Mouse (Mus musculus): Measurements from ENCODE around the gene Thap3.

Gene Thap3

GRCm38 (mm10) chr4:151985886-151986285, 2.9 kb downstream of the Thap3 start:
- ATAC-seq (ENCODE audit: low TSS enrichment): 0 out of 2 replicates have a peak, but pooled peaks have one; percentile 13

- ATAC-seq (ENCODE audit: low TSS enrichment): no peak
These were observed 5.2 kb downstream of the Thap3 start for GRCm38 (mm10) chr4:151983560-151983959.

GRCm38 (mm10) chr4:151983043-151983442, 5.8 kb downstream of the Thap3 start:
- no peak for ATAC-seq (ENCODE audit: low TSS enrichment)

GRCm38 (mm10) chr4:151981363-151981762, 7.4 kb downstream of the Thap3 start:
- ATAC-seq (ENCODE audit: low TSS enrichment): peak; percentile 69

GRCm38 (mm10) chr4:151980699-151981098, 8.1 kb downstream of the Thap3 start:
- ATAC-seq (ENCODE audit: low TSS enrichment): no peak

GRCm38 (mm10) chr4:151977748-151978147, 11.0 kb downstream of the Thap3 start:
- peak; percentile 47; the same call in 1 of the 2 replicates for ATAC-seq (ENCODE audit: low TSS enrichment)

- no peak for ATAC-seq (ENCODE audit: low TSS enrichment)
These were observed 13.4 kb downstream of the Thap3 start for GRCm38 (mm10) chr4:151975441-151975840.

- 0 out of 2 replicates have a peak, but pooled peaks have one; percentile 32 for ATAC-seq (ENCODE audit: low TSS enrichment)
These were observed 16.4 kb downstream of the Thap3 start for GRCm38 (mm10) chr4:151972221-151972967.

GRCm38 (mm10) chr4:151968204-151968921, 20.4 kb downstream of the Thap3 start:
- ATAC-seq (ENCODE audit: low TSS enrichment): no peak

GRCm38 (mm10) chr4:151962817-151963216, 26.0 kb downstream of the Thap3 start:
- no peak for ATAC-seq (ENCODE audit: low TSS enrichment)

GRCm38 (mm10) chr4:151960513-151960854, 28.3 kb downstream of the Thap3 start:
- ATAC-seq (ENCODE audit: low TSS enrichment): no peak

GRCm38 (mm10) chr4:151959849-151960512, 28.8 kb downstream of the Thap3 start:
- no peak for ATAC-seq (ENCODE audit: low TSS enrichment)

- ATAC-seq (ENCODE audit: low TSS enrichment): no peak
These were observed 31.0 kb downstream of the Thap3 start for GRCm38 (mm10) chr4:151957584-151958315.

GRCm38 (mm10) chr4:151955791-151956190, 33.0 kb downstream of the Thap3 start:
- ATAC-seq (ENCODE audit: low TSS enrichment): no peak

GRCm38 (mm10) chr4:151953209-151953608, 35.6 kb downstream of the Thap3 start:
- no peak for ATAC-seq (ENCODE audit: low TSS enrichment)

- no peak for ATAC-seq (ENCODE audit: low TSS enrichment)
These were observed 40.0 kb downstream of the Thap3 start for GRCm38 (mm10) chr4:151948497-151949471.

- no peak for ATAC-seq (ENCODE audit: low TSS enrichment)
These were observed 42.6 kb downstream of the Thap3 start for GRCm38 (mm10) chr4:151946211-151946610.

GRCm38 (mm10) chr4:151938089-151938488, 50.7 kb downstream of the Thap3 start:
- ATAC-seq (ENCODE audit: low TSS enrichment): no peak

- ATAC-seq (ENCODE audit: low TSS enrichment): no peak
These were observed 51.4 kb downstream of the Thap3 start for GRCm38 (mm10) chr4:151937441-151937840.

- ATAC-seq (ENCODE audit: low TSS enrichment): no peak
These were observed 54.6 kb downstream of the Thap3 start for GRCm38 (mm10) chr4:151934215-151934572.
